Mouse (Mus musculus) spleen, adult 2 months (tissue): ENCODE data around the gene Tceal3. TPM values are rescaled to one million over a fixed set of nuclear protein-coding genes. Genes with fewer than 3 reads are reported as not detected.
"Not testable (repeated sequence)": the region's sequence is repeated elsewhere in the genome, so short reads cannot be mapped to it uniquely, and the experiment has no call there.

Source experiments
- DNase-seq, 2 experiments: peaks; one replicate each; pipeline versions ENCODE4 v3.0.0 to v3.0.0-alpha.2; 2012 to 2021; ENCODE audit warnings: low spot score in 2 of 2, low read depth in 1 of 2
- H3K27ac ChIP-seq: fragments of 200-500 bp; 2 replicates; pipeline ENCODE4 v1.5.1; 2012; ENCODE audit warnings: low read length, inconsistent platforms; ENCODE audit not compliant: insufficient read depth
- H3K27me3 ChIP-seq: fragments of 200-500 bp; 2 replicates; pipeline ENCODE4 v1.6.1; 2012; ENCODE audit warnings: mild to moderate bottlenecking, moderate library complexity, low read length, inconsistent platforms; ENCODE audit not compliant: control insufficient read depth, insufficient read depth
- H3K36me3 ChIP-seq: fragments of 200-500 bp; 2 replicates; pipeline ENCODE4 v1.6.1; 2012; ENCODE audit warnings: mild to moderate bottlenecking, low read length, inconsistent platforms; ENCODE audit not compliant: control insufficient read depth, insufficient read depth
- H3K4me1 ChIP-seq: fragments of 200-500 bp; 2 replicates; pipeline ENCODE4 v1.6.1; 2011; ENCODE audit warnings: inconsistent platforms; ENCODE audit not compliant: control insufficient read depth, insufficient read depth, insufficient read length
- H3K4me3 ChIP-seq: fragments of 200-500 bp; 2 replicates; pipeline ENCODE4 v1.5.1; 2011; ENCODE audit warnings: mild to moderate bottlenecking, inconsistent platforms; ENCODE audit not compliant: insufficient read depth, insufficient read length; ENCODE audit errors: extremely low read depth
- CTCF ChIP-seq: fragments of 200-500 bp; IDR thresholded peaks from 2 replicates; pipeline ENCODE4 v1.5.1; 2011; ENCODE audit warnings: mild to moderate bottlenecking, inconsistent platforms; ENCODE audit not compliant: insufficient read depth, insufficient read length, insufficient replicate concordance; ENCODE audit errors: extremely low read depth
- POLR2A ChIP-seq: fragments of 200-500 bp; IDR thresholded peaks from 2 replicates; pipeline ENCODE4 v1.6.1; 2011; ENCODE audit warnings: low read depth, low read length, inconsistent platforms
- WGBS: fragments of 180-500 bp; shearing (Covaris S2); methylation state at CpG from one replicate; pipeline ENCODE4 v1.1.7; 2018; 5-methylcytosine and 5-hydroxymethylcytosine counted together
- polyA plus RNA-seq: library from polyadenylated mRNA; depleted of rRNA; stranded (reverse); fragments of >200 nt; gene quantifications from 2 replicates; pipeline ENCODE4 v1.2.3, GENCODE M21; 2012

Tceal3 gene
- polyA plus RNA-seq, 1 experiment = 1.1 TPM

DNA sequence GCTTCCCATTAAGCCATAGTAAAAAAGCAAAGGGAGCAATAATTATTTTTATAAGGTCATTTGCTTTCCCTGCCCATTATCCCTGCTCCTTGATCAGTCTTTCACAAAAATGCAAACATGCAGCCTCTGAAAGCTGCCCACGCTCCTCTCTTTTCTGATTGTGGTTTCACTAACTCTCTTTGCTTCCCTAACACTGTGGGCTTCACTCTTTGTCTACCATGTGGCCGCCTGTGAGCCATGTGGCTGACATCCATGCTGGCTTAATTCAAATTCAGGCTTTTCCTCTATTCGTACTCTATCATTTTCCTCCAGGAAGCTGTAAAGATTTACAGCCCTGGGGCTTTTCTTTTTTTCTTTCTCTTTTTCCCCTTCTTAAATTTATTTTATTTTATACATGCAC lies 20.7 kb downstream of the Tceal3 start:
- H3K4me1 ChIP-seq = no peaks in the 10 kb centered on the region
- no peaks in the 10 kb centered on the region for H3K36me3 ChIP-seq
- TF ChIP-seq POLR2A = no peak
- TF ChIP-seq CTCF = no peak
- H3K27me3 ChIP-seq = no peaks in the 10 kb centered on the region
- H3K27ac ChIP-seq = no peak overlapping the region
- H3K4me3 ChIP-seq = no peak overlapping the region
- no peak for DNase-seq
- WGBS = 74% methylated on average over 3 of the region's 3 CpGs

DNA sequence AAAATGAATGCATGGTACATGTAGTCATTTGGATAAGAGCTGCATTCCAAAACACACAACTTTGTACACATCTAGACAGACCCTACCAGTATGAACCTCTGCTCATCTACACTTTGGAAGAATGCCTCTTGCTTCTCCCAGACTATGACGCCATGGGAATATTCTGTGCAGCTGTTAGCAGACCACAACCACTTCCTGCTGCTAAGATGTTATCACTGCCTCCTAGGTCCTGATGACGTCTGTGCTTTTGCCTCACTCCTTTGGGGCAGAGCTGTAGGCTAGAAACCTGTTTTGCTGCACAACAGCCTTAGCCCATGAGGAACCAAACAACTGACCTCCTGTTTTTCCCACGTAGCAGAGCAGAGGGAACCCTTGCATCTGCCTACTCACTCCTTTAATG lies 25.2 kb downstream of the Tceal3 start:
- not testable (repeated sequence) for H3K27me3 ChIP-seq, H3K36me3 ChIP-seq, H3K27ac ChIP-seq, H3K4me3 ChIP-seq, H3K4me1 ChIP-seq, DNase-seq
- 15% methylated on average over 3 of the region's 3 CpGs for WGBS

DNA sequence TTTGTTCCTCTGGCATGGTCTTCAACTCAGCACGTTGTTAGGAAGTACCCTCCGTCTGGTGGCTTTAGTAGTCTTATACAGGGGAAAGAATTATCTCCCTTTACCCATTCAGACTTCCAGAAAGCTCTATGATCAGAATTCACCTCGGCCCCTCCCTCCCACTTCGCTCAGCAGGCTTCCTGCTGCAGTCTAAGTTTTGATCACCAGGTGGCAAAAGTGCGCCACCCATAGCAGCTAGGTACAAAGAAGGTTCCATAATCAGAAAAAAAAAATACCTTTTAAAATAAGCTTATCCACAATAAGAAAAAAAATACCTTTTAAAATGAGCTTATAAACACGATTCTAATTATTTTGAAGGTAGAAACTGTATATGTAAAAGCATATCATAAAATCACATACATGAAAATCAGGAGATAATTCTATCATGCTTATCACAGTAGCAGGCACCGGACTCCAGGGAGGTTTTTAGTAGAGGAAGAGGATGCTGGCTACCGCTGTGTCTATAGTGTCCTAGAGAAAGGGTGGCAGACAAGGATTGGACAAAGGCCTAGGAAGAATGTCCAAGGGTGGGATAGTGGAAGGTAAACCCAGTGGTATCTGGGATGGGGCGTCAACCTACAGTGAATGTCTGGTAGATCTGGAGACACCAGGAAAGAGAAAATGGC lies 34.4 kb downstream of the Tceal3 start:
- Histone ChIP-seq H3K27me3 (no peaks in the 10 kb centered on the region), H3K27ac (no peak overlapping the region), H3K4me3 (no peak overlapping the region), H3K36me3 (no peaks in the 10 kb centered on the region), H3K4me1 (no peaks in the 10 kb centered on the region)
- WGBS = 49% methylated on average over 9 of the region's 9 CpGs
- DNase-seq = peak in 1 of 2 experiments; percentile 3
- no peak for TF ChIP-seq POLR2A
- no peak for TF ChIP-seq CTCF

DNA sequence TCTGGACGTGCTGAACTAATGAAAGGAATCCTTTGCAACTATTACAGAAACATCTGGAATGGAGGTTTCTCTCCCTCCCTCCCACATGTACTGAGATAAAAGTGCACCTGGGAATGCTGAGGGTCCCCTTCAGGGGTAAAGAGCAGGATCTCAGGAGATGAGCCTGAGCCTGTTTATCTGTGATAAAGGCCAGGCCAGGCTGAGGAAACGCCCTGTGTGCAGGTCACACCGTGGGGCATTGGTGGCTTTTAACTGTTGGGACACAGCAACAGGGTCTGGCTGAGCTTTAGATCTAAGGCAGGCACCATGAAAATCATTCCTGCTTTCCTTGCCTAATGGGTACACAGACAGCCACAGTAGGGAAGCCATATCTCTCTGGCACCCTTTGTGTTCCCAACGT lies 35.3 kb downstream of the Tceal3 start:
- H3K4me3 ChIP-seq = no peak overlapping the region
- H3K4me1 ChIP-seq = no peaks in the 10 kb centered on the region
- no peaks in the 10 kb centered on the region for H3K36me3 ChIP-seq
- DNase-seq = no peak
- no peak overlapping the region for H3K27ac ChIP-seq
- 78% methylated on average over 4 of the region's 4 CpGs for WGBS
- no peak for TF ChIP-seq POLR2A
- no peak for TF ChIP-seq CTCF
- no peaks in the 10 kb centered on the region for H3K27me3 ChIP-seq

DNA sequence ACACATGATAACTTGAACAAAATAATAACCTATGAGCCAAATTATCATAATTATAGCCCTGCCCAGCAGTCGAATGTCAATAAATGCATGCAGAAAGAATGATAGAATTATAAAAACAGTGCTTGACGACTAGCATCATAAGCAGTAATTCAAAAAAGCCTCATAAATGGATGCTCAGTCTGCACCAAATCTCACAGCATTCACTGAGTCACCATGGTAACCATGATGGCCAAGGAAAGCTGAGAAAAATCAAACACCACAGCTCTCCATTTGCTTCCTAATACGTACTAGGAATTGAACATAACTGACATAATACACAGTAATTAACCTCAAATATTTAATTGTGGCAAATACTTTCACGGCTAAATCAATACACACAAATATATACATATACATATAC lies 44.5 kb downstream of the Tceal3 start:
- 84% methylated on average over 4 of the region's 4 CpGs for WGBS
- no peaks in the 10 kb centered on the region for H3K27me3 ChIP-seq
- no peak for DNase-seq
- H3K27ac ChIP-seq = no peak overlapping the region
- H3K4me3 ChIP-seq = no peak overlapping the region
- no peaks in the 10 kb centered on the region for H3K36me3 ChIP-seq
- no peak for TF ChIP-seq POLR2A
- TF ChIP-seq CTCF = no peak
- H3K4me1 ChIP-seq = no peaks in the 10 kb centered on the region

DNA sequence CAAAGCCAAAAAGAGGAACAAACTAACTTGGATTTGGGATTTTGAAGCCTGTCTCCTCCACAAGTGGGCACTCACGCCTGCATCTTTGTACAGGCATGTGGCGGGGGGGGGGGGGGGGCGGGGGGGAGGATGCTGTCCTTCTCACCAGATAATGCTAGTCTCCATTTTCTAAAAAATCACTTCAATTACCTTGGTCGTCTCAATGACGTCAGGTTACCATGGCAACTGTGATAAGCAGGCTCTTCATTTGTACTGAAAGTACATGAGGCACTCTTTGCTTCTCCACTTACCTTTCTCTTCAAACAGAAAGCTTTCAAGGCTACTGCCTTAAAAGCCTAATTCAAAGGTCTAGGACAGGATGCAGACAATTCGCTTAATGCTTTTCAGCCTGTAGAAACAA lies 49.1 kb downstream of the Tceal3 start:
- DNase-seq = no peak
- no peak for TF ChIP-seq POLR2A
- TF ChIP-seq CTCF = no peak
- H3K4me3 ChIP-seq = no peak overlapping the region
- H3K27me3 ChIP-seq = no peaks in the 10 kb centered on the region
- no peaks in the 10 kb centered on the region for H3K4me1 ChIP-seq
- WGBS = 40% methylated on average over 6 of the region's 6 CpGs
- no peaks in the 10 kb centered on the region for H3K36me3 ChIP-seq
- H3K27ac ChIP-seq = no peak overlapping the region

DNA sequence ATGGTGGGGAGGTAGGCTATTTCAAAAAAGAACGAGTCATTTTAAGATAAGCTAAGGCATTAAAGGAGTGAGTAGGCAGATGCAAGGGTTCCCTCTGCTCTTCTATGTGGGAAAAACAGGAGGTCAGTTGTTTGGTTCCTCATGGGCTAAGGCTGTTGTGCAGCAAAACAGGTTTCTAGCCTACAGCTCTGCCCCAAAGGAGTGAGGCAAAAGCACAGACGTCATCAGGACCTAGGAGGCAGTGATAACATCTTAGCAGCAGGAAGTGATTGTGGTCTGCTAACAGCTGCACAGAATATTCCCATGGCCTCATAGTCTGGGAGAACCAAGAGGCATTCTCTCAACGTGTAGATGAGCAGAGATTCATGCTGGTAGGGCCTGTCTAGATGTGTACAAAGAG lies 55.2 kb downstream of the Tceal3 start:
- WGBS = 25% methylated on average over 3 of the region's 3 CpGs
- not testable (repeated sequence) for H3K4me3 ChIP-seq, H3K4me1 ChIP-seq, H3K36me3 ChIP-seq, DNase-seq, H3K27me3 ChIP-seq, H3K27ac ChIP-seq

DNA sequence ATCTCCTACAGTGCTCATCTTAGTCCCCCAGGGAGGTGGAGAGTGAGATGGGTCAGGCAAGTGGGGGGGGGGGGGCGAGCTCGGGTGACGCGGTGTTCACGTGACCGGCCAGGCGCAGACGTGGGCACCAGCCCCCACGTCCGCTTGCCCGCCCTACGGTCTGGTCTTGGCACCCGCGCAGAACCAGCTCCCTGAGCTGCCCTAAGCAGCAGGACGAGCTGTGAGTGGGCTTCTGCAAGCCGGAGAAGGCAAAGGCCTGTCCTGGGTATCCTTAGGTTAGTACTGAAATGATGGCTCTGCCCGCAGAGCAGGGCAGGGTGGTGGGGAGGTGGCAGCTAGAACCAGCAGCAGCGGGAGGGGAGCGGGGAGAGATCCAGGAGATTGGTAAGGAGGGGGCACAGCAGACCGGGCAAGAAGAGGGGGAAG lies 75.7 kb downstream of the Tceal3 start:
- DNase-seq = no peak
- Histone ChIP-seq H3K4me1 (no peaks in the 10 kb centered on the region), H3K27me3 (no peaks in the 10 kb centered on the region), H3K36me3 (no peaks in the 10 kb centered on the region), H3K4me3 (peak overlapping the region; percentile 1; the same call in 1 of the 2 replicates), H3K27ac (no peak overlapping the region)
- 38% methylated on average over 19 of the region's 20 CpGs for WGBS
- TF ChIP-seq POLR2A = no peak

DNA sequence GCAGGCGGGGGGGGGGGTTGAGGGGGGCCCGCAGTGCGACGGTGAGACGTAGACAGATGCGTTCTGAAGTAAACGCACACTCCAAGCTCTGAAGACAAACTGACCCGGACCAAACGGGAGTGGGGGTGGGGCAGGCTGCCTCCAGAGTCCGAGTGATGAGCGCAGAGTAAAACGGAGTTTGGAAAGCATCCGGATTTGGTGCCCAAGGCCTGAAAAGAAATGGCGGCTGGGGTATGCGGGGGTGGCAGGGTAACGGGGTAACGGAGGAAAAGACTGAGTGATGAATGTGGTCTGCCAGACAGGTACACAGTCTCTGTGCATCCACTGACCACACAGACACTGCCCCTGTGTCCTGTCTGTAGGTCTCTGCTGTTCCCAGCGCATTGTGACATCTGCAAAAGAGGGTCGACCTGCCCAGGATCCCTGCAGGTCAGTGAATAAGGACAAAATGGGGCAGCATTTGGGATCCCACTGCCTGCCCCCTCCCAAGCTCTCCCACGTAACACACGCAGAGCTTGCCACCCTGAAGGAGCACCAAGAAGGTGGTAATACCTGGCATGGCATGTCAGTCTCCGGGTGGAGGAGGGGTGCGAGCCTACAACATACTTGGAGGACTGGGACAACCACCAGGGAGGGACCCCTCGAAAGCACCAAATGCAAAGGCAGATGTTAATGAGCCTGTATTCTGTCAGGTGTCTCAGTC lies 76.3 kb downstream of the Tceal3 start:
- WGBS = 26% methylated on average over 24 of the region's 24 CpGs
- H3K27me3 ChIP-seq, H3K4me1 ChIP-seq, DNase-seq, H3K36me3 ChIP-seq, H3K27ac ChIP-seq, H3K4me3 ChIP-seq: not testable (repeated sequence)
